Mouse (Mus musculus) MEL-GATA-1-ER (cell line): ENCODE results near the gene Camk2g.

Experiments used
- DNase-seq: peaks from one replicate; pipeline ENCODE4 v3.0.0-alpha.2; 2012; ENCODE audit warnings: low read depth; ENCODE audit errors: extremely low read depth

The Camk2g gene

GRCm38 (mm10) chr14:20702741-20703381, 91.0 kb downstream of the Camk2g start, which contains the start of gene Chchd1:
Gene Chchd1, plus strand, starts transcription at chr14:20703006.
- DNase-seq, result peak; percentile 53

- DNase-seq, result no peak
Measured at GRCm38 (mm10) chr14:20702096-20702740, 91.7 kb downstream of the Camk2g start.

- DNase-seq, result no peak
Measured at GRCm38 (mm10) chr14:20701554-20701953, 92.3 kb downstream of the Camk2g start.

- DNase-seq, result no peak
Measured at GRCm38 (mm10) chr14:20700362-20700761, 93.5 kb downstream of the Camk2g start.

GRCm38 (mm10) chr14:20698515-20698914, 95.4 kb downstream of the Camk2g start:
- DNase-seq, result peak; percentile 81

GRCm38 (mm10) chr14:20696986-20697385, 96.9 kb downstream of the Camk2g start:
- no peak for DNase-seq

GRCm38 (mm10) chr14:20695761-20696520, 97.9 kb downstream of the Camk2g start:
- DNase-seq, result no peak

GRCm38 (mm10) chr14:20694884-20695760, 98.8 kb downstream of the Camk2g start, which contains the start of gene Fut11:
Gene Fut11, plus strand, starts transcription at chr14:20694968.
- no peak for DNase-seq

GRCm38 (mm10) chr14:20694185-20694883, 99.6 kb downstream of the Camk2g start:
- DNase-seq, result no peak

GRCm38 (mm10) chr14:20693589-20694101, 100.2 kb downstream of the Camk2g start:
- DNase-seq, result no peak

- no peak for DNase-seq
Measured at GRCm38 (mm10) chr14:20691772-20692171, 102.1 kb downstream of the Camk2g start.

- no peak for DNase-seq
Measured at GRCm38 (mm10) chr14:20689009-20689408, 104.9 kb downstream of the Camk2g start.

GRCm38 (mm10) chr14:20686576-20686975, 107.3 kb downstream of the Camk2g start:
- no peak for DNase-seq
